Mouse (Mus musculus) thymus, postnatal 4 days (tissue): Measurements from ENCODE around the gene Mfsd11.

Source experiments
- DNase-seq: peaks from one replicate; pipeline ENCODE4 v3.0.0; 2021

Gene Mfsd11

DNA sequence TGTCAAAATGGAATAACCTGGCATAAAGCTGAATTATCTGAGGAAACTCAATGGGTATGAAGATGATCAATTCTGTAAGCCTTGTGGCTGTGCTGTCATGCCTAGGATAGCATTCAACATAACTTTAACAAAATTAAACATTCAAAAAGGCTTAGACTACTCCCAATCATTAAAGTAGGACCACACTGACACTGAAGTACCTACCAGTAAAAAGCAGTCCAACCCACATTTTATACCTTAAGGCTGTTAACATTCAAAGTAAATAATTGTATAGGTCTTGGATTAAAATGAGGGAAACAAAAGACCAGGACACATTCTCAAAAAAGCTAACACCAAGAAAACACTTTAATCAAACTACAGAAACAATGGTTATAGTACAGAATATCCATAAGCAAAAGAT, 2.7 kb upstream of the Mfsd11 start:
- no peak for DNase-seq

DNA sequence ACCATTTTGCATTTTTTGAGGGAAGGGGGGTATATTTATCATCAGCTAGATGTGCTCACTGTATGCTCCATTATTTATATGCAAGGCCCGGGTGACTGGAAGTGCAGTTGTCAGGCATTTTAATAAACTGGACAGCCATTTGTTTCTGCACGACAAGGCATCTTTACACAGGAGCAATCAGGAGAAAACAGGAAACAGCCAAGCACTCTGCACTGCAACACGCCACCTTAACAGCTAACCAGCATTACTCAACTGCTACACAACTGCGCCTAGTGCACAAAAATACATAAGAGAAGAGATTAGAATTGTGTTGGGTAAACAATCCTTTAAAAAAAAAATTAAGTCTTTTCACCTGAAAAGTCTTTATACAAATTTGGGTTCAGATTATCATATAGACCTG, 2.2 kb upstream of the Mfsd11 start:
- no peak for DNase-seq

DNA sequence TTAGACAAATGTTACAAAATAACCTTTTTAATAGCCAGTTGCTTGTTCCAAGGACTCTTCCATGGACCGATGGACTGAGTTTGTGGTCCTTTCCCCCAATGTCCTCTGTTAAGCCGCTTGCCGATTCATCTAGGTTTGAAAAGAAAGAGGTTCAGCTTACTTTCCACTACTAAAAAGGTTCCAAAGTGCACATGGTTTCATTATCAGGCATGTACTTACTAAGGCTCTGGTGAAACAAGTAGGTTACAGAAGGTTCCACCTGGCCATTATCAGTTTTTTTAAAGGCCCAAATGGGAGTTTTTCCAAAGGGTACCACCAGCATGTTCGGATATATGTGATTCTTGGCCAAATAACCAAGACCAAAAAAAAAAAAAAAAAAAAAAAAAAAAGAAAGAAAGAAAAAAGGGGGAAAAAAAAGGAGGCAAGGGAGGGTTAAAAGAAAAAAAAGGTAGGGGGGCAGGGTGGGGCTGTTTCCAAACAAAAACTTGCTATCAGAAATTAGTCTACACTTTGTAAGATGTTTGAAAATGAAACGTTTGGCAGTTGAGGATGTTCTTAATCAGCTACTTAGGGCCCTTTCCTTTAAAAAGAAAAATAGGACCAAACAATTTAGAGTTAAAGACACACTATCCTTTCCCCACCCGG, 1.3 kb upstream of the Mfsd11 start:
- no peak for DNase-seq

DNA sequence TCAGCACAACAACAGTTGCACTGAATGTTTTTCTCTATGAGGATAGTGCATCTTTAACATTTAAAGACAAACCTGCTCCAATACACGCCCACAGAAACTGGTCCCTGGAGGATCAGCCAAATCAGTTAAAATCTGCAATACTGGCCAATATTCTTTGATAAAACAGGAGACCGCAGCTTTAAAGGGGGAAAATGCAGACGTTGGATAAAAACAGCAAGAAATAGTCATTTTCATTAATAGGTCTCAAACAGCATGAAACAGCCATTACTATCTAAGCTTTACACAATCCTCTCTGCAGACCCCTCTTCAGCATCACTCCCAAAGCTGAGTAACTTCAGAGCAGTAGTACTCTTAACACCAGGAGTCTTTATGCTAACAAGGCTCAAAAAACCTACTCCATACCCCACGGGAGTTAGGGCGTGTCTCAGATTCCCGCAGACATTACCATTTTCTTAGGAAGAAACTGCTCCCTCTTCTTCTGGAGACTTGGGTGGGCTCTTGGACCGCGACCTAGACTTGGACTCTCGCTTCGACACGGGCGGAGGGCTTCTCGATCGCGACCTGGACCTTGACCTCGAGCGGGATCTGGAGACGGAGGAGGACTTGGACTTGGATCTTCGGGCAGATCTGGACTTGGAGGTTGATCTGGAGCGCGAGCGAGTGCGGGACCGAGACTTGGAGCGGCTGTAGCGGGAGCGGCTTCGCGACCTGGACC, 507 bp upstream of the Mfsd11 start:
- DNase-seq, result no peak

DNA sequence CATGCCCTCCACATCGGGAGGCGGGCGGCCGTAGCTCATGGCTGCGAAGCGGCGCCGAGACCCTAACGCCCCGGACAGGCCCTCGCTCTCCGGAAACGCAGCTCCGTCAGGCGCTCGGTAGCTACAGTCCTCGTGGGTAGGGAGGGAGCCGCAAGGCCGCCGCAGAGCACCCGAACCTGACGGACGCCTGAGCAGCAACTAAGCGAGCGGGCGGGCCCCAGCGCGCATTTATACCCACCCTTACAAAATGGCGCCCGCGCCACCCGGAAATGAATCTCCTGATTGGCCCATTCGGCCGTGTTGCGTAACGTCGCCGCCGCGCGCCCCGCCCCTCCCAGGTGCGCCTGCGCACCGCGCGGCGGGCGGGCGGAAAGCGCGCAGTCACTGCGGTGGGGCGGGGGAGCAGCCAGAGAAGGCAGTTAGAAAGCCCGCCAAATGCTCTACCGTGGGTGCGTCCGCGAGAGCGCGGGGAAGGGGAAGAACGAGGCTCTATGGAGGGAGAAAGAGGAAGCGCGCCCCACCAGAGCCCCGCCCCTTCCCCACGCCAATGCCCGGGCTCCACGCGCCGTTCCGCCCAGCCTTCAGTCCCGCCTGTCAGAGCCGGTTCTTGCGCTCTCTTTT, 761 bp downstream of the Mfsd11 start, which contains the start of gene Srsf2:
Srsf2 (minus strand) TSS at position 204 of the 621 bp plus-strand sequence.
- peak; percentile 97 for DNase-seq

DNA sequence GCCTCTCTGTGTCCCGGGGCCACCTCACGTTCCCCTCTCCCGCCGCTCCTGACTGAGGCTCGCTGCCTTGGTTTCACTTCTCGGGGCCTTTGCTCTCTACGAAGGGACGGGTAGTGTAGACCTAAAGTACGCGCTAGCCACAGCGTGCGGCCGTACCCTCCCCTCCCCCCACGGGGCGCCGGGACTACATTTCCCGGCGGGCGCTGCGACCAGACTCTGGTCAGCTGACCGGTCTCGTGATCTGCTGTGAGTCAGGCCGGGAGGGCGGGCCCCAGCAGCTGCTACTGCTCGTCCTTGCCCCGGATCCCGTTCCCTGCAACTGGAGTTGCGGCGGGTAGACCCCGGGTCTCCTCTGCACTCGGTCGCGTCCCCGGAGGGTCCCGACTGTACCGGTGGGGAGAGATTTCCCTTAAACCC, 1.3 kb downstream of the Mfsd11 start:
- DNase-seq, result peak; percentile 98

DNA sequence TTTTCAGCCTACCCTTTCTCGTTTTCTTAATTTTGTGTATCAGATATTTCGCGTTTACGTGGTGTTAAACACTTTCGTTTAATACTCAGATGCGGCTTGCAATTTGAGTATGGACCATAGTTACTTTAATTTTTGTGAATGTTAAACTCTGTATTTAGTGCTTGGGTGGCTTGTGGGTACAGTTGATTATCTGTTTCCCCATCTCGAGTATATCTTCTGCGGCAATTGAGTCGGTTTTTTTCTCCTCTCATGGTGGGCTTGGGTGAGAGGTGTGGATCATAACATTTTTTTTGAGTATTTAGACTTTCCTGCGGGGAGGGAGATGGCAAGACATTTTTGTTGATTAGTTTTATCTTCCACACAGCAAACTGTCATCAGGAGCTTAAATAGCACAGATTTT, 2.0 kb downstream of the Mfsd11 start:
- DNase-seq, result no peak

DNA sequence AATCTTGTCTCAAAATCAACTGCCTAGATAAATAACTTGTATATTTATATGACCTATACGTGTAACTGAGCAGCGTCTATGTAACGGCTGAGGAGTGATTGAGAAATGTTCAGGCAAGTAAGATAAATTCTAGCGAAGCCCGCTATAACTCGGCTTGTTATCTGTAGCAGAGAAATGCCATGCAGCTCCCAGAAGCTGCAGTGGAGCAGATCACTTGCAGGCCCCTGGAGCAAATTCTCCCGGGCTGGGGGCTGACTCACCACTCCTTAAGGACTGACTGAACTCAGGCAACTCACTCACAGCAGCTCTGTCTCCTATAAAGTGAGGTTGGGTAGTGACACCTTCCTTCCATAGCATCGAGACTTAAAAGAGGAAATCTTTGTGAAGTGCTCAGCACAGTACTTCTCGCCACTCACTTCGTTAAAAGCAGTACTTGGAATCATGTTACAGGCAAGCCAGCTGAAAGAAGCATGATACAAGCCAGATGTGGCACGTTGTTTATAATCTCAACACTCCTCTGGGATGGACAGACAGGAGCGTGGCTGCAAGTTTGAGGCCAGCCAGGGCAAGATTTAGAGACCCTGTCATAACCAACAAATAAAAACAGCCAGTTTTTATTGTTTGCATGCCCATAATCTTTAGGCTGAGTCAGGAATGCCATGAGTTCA, 5.1 kb downstream of the Mfsd11 start:
- no peak for DNase-seq

DNA sequence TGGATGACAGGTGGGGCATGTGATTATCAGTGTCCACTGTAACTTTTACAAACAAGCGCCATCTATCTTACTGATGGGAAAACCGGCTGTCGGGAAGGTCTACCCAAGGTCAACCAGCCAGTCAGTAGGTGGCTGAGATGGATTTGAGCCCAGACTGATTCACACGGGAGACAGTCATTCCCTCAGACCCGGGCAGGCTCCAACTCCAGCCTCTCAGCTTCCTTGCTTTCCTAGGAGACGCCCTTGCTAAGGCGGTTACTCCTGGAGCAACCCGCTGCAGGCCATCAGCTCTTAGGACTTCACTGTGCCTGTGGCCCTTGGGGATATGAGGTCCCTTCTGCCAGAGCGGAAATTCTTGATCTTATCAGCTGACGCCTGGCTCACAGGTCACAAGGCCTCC, 12.2 kb downstream of the Mfsd11 start:
- DNase-seq, result no peak

DNA sequence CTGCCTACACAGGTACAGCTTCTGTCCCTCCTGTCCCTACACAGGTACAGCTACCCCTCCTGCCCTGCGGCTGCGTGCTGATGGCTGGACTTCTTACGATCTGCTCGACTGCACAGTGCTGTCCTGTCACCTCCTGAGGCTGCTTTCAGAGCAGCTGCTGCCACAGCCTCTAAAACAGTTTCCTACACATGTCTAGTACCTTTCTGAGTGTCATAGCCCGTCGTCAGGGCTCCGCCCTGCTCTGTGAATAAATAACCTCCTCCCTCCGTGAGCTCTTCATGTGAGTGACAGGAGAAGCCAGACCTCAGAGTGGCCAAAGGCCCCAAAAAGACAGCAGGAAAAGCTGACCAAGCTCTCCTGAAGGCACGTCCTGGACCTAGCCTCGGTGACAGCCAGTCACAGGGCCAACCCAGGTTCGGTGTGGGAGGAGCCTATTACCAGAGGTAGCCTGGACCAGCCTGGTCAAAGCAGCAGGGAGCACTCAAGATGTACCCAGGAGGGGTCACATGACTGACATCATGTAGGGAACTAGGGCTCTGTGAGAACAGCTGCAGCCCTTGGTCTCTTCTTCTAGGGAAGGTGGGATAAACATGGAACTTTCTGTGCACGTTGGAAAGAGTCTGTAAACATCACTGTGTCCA, 13.8 kb downstream of the Mfsd11 start:
- no peak for DNase-seq

DNA sequence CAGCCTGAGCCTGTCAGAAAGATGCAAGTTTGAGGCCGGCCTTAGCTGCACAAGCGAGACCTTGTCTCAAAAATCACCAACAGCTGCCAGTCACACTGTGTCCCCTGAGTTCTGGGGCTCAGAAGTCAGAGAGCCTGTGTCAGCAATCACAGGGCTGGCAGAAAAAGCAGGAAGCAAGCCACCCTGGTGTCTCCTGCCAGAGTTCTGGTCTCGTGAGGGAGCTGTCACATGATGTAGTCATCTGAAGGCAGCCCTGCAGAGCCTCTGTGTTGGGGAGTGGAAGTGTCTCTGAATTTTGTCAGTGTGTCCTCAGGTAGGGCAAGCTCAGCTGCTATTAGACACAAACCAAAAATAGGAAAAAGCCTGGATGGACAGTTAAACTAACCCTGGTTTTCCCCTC, 15.9 kb downstream of the Mfsd11 start:
- no peak for DNase-seq

DNA sequence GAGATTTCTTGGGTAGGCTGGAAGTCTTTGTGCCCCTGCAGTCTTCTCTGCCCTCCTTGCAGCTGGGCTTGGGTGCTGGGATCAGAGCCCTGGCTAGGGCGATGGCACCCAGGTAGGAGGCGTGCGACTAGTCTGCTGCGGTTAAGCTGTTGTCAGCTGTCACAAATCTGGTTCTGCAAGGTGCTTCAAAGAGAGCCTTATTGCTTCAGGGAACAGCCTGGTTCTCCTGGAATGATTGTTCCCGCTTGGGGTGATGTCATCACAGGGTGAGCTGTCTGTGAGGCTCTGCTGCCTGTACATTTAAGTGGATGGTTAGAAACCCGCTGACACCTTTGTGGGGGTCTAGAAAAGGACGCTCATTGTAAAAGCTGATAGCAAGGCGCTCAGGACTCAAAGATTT, 17.0 kb downstream of the Mfsd11 start:
- DNase-seq, result no peak

DNA sequence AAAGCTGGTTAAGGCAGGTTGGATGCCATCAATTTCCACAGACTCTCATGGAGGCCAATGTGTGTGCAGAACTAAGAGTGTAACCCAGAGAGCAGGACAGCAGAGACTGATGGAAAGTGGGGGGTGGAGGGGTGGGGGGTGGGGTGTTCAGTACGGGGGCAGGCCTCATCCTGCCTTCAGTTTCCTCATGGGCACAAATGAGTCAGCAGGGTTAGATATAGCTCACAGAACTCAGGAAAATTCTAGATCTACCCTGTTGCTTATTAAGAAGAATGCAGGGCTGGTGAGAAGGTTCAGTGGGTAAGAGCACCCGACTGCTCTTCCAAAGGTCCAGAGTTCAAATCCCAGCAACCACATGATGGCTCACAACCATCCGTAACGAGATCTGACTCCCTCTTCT, 17.4 kb downstream of the Mfsd11 start:
- DNase-seq, result no peak

DNA sequence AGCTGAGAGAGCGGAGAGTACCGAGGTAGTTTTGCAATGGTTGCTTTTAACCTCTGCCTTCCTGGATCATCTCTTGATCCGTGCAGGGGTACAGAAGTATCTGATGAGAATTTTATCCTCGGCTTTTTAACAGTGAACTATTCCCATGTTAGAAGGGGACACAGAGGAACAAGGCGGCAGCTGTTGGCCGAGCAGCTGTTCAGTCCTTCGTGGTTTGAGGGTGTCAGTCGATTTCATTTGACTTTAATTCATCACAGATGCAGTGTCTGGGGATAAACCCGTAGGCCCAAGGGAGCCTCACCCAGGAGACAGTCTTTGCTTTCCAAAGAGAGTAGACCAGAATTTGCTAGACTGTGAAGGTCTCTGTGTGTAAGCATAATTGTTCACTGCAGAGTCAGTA, 19.3 kb downstream of the Mfsd11 start:
- DNase-seq, result no peak

DNA sequence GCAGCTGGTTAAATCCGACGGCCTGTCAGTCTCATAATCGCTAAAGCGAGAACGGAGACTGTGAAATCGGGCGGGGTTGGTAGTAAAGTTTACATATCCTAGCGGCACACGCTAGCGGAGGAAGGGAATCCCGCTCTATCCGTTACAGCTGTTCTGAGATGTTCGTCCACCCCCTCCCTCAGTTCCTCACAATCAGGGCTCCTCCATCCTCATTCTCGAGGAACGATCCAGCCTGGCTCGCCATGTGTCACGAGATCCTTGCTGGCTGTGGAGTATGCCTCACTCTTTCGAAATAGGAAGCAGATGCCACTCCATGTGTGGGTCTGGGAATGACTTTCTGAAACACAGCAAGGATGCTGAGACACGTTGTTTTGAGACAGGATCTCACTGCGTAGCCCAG, 21.7 kb downstream of the Mfsd11 start:
- DNase-seq, result no peak

DNA sequence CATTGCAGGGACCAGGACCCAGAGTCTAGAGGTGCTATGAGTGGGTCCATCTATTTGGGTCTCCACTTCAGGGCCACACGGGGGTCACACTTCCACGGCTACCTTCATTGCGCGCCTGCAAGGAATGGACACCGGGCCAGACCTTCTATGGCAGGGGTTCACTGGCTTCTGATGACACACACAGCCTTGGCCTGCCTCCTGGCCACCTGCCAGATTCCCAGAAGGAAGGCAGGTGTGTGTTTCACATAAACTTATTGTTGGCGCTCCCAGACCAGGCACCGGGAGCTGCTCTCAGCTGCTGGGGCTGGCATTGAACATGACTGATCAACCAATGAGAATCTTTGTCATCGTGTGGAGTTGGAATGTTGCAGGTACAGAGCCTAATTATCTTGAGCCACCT, 26.2 kb downstream of the Mfsd11 start:
- no peak for DNase-seq

DNA sequence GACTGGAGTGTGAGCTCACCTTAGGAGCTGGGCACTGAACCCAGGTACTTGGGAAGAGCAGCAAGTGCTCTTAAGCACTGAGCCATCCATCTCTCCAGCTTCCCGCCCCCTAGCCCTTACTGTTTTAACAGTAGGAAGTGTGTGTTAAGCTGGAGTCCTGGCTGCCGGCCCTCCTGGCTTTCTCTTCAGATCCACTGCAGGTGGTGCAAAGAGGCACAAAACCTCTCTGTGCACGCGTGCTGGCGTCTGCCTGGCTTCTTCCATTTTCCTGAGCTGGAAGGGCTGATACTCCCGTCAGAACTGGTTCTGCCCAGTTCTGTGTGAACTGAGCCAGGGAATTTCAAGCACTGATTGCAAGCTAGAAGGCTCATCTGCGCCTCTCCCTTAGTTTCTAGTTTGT, 28.6 kb downstream of the Mfsd11 start:
- DNase-seq, result no peak

DNA sequence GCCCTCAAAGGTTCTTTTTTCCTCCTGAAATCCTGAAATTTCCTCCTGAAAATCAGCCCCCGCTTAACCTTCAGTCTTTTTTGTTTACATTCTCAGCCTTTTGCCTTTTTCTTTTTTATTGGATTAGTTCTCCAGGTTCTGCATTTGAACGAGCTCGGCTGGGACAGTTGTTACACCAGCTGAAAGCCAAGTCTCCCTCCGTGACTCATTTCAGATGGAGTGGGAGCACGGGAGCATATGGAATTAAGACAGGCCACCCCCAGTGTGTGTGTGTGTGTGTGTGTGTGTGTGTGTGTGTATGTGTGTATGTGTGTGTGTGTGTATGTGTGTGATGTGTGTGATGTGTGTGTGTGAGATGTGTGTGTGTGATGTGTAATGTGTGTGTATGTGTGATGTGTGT, 29.2 kb downstream of the Mfsd11 start:
- no peak for DNase-seq

DNA sequence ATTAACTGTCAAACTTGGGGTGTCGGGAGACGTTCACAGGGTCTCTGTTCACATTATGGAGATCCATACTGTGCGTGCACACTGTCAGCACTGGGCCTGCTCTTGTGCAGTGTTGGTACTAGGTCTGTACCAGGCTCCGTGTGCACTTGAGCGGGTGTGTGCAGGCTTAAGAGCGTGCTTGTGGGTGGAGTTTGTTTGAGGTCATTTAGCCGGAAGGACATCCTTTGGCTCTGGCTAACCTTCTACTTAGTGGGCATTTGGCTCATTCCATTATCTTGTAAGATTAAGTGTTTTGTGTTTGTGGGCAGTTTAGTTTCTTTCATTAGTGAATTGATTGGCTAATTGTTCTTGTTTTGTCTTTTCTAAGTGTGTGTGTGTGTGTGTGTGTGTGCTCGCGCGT, 30.2 kb downstream of the Mfsd11 start:
- DNase-seq, result no peak

DNA sequence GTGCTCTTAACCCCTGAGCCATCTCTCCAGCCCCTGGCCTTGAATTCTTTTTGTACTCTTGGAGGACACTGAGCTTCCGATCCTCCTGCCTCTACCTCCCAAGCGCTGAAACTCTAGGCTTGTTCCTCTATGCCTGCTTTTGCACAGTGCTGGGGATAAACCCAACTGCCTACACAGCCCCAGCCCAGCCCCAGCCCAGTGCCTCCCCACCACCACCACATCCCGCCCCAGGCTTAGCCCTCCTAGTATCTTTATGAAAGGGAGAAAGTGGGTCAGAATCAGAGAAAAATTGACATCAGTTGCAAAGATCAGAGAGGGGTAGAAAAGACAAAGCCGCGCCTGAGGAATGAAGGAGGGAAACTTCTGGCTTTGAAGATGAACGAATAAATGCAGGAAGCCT, 31.8 kb downstream of the Mfsd11 start:
- peak; percentile 63 for DNase-seq

DNA sequence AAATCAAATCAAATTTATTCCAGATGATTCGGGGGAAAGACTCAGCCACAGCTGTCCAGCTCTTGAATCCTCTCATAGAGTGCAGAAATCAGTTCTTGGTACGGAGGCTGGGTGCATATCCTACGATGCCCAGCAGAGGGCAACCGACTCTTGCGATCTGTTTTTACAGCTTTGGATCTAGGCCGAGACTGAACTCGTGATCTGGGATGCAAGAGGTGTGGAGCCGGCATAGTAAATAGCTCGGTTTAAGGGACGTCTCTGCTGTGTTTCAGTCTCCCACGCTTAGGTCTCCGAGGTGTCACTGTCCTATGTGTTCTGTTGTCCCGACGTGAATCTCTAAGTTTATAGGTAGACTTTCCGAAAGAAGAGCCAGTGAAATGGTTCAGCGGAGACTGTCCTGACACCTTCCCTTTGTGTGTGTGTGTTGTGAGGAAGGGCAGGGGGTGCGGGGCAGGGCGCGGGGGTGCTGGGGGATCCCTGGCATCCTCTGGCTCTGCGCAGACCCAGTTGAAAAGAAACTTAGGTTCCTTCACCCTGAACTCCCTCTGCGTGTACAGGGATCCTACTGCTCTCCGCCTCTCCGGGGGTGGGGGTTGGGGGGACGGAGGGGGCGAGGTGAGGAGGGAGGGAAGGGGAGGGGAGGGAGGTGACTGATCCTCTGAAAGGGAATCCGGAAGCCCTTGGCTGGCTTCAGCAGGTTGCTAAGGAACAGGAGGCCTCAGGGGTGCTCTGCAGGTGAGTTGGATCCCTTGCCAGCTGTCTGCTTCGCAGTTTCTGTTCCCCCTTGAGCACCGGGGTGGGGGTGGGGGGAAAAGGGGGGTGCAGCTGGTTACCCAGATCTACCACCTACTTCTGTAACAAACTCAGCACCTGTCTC, 33.3 kb downstream of the Mfsd11 start:
- peak; percentile 88 for DNase-seq

DNA sequence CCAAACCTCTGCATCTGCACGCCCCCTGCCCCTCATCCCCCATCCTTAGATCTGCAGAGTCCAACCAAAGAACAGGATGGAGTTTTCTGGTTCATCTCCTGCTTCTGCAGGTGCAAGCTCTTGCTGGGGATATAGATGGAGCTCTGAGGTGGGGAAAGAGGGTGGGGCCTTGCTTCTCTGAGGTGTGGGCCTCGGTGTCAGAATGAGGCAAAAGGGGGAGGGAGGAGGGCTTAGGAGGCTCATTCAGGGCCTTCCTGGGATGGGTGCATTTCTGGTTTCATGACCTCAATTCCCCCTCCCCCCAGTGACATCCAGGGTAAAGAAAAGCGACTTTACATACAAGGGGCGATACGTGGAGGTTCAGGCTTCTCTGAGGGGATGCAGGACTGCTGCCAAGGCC, 34.9 kb downstream of the Mfsd11 start:
- DNase-seq, result peak; percentile 57
